Mouse (Mus musculus): ENCODE results near the gene Ggcx. TPM values are rescaled to one million over a fixed set of nuclear protein-coding genes. Genes with fewer than 3 reads are reported as not detected.
"Not testable (repeated sequence)": the region's sequence is repeated elsewhere in the genome, so short reads cannot be mapped to it uniquely, and the experiment has no call there.

Ggcx gene
- total RNA-seq, 2 experiments from 2014 or later, result 21.0 to 22.1 TPM

DNA sequence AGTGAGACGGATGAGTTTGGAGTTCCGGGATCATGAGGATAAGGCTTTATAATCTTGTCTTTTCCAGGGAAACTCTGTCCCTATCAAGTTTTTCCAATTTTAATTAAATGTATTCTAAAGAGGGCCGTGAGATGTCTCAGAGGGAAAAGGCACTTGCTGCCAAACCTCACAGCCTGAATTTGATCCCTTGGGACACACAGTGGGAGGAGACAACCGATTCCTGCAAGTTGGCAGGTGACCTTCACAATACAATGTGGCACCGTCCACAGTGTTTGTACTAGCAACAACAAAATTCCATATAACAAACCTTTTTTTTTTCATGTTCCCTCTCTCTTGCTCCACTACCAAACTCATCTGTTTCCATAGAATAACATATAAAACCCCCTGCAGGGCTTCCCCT lies 44.8 kb downstream of the Ggcx start:
- no peak for DNase-seq (ENCODE audit: low spot score in 2 of 2)

DNA sequence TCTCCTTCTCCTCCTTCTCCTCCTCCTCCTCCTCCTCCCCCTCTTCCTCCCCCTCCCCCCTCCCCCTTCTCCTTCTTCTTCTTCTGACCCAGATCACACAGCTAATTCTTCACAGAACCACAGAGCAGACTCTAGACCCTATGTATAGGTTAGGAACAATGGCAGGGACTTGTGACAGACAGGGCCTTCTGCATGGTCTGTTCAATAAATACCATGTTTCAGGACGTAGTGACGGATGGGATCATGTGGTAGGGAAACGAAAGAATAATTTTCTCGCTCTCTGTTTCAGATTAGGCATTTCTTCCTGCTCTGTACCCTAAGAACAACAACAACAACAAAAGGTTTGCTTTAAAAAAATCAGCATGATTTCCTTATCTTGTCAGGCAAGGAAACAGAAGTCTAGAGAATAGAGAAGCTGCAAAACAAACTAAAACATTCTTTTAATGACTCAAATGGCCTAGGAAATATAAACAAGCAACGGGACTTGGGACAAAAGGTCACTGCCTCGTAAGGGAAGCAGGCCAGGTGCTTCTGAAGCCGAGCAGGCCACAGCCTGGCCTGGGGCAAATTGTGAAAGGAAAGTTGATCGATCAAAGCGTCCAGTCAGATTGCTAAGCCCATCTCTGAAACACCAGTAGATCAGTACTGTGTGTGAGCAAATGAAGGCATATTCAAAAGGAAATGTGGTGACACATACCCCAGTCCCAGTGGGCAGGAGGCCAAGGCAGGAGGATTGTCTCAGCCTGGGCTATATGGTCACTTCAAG lies 46.1 kb downstream of the Ggcx start:
- DNase-seq (ENCODE audit: low spot score in 2 of 2), result no peak

DNA sequence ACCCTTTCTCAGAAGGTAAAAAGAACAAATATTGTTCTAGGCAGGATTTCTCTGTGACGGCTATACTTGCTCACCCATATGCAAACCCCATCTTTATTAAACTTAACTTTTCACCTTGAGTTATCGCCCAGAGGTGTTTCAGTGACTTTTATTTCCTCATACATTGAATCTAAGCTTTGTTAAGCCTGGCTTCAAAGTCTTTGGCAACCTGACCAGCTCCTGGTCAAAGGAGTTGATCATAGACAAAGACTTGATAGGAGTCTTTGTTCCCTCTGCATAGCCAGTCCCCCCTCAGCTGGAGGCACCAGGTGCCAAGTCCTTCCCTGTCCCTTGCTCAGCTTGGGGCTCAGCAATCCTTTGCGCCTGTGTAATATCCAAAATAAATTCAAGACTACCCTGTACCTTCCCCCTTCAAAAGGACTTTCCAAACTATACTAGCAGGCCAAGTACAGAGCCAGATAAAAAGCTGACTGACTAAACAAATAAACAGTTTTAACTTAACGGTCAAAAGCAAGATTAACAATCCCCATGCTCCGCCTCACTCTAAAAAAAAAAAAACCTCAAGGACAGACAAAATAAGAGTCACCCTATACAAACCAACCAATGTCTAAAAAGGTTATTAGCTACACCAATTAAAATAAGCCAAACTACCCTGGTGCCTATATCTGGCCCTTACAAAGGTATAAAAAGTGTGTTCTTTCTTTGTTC lies 48.6 kb downstream of the Ggcx start:
- DNase-seq (ENCODE audit: low spot score in 2 of 2), result not testable (repeated sequence)

DNA sequence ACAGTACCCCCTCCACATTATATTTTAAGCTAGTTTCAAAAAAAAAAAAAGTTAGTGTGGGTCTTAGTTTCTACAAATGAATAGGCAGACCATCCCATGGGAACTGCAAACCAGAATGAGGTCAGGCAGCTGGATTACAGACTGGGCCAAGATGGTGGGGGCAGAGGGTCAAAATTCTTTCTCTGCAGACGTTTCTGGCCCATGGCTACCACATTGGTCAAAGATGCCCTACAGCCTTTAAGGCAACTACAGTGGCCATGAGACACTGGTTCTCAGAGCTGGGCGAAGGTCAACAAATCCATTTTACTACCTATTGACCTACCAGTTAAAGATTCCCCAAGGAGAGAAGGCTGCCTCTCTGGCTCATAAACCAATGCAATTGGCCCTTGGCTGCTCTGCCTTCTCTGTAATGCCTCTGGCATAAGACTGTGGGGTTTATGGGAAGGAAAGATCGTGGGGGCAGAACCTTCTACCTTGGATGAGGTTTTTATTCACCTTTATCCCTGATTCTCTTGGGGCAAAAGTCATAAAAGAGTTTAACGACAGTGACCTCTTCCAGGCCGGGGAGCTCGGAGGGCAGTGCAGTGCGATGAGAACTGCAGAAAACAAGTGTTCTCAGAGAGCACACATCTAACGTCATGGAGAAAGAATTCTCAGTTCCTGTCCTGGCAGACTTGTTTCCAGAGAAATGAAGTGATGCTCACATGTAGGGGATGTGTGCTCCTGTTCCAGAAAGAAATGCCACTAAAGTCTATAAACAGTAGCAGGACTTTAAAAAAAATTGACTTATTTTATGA lies 51.5 kb downstream of the Ggcx start:
- no peak for DNase-seq (ENCODE audit: low spot score in 2 of 2)

DNA sequence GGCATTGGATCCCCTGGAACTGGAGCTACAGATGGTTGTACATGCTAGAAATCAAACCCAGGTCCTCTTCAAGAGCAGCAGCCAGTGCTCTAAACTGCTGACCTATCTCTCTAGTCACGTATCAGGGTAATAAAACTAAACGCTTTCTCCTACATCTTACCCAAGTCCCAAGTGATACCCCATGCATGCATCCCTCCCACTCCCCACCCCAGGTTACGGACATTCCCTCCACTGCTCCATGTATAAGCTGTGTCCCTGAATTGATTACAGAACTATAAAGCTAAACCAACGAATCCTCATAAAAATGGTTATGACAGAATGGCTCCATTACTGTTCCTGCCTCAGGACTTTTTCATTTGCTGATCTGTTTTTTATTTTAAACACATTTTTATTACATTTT lies 52.1 kb downstream of the Ggcx start:
- DNase-seq (ENCODE audit: low spot score in 2 of 2), result no peak

DNA sequence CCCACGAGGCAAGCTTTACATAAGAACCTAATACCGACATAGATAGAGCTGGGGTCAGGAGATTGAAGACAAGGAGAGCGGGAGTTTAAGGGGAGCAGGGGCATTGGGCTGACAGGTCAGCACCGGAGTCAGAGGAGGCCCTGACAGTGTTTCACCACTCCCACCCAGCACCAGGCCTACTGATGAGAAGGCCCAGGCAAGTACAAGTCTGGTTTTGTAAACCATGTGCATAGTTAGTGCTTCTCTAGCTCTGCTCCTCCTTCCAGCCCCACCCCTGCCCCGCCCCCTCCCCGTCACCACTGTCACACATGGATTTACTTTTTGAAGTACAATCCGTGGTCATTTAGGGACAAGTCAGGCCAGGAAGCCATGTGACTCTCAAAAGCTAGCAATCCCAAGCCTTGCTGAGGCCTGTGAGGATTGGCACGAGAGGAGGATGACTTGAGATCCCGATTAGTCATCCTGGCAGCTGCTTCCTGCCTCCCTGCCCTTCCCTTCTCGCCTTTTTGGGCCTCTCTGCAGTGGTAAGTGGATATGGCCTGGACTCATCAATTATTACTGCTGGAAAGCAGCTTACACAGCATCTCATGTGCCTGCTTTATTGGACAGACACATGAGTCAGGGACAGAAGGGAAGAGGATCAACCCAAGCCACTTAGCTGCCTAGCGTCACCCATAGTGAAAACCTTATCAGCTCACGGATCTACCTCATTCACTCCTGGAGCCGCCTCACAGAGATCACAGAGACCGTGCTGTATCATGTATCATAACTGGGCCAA lies 59.3 kb downstream of the Ggcx start:
- DNase-seq (ENCODE audit: low spot score in 2 of 2), result no peak

DNA sequence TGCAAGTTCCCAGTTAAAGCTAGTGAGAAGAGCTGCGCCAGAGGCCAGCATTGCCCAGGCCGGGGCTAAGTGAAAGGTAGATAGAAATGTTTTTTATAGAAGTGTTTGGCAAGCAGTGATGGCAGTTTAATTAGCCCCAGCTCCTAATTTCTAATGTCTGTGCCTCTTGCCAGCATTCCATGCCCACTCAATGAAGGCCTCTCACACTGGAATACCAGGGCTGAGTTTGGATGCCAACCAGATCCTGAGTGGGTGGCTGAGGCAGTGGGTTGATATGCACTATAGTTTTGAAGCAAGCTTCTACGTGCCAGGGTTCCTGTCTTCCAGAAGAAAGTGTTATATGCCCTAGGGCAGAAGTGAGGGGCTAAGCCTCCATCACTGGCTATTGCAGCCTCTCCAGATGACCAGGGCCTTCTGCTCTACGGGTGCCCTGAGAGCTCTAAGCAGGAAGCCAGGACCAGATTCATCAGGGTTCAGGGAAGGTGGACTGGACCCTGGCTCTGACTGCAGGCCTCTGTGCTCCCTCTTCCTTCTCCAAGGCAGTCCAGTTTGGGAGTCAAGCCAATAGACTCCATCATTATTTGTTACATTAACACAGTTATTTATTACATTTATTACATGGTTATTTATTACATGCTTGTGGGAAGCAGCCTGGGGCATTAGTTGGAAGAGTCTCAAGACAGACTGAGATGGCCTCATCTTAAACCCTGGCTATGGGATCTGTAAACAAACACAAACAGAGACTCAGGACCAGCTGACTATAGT lies 61.3 kb downstream of the Ggcx start:
- peak; percentile 35 to 39 for DNase-seq (ENCODE audit: low spot score in 2 of 2)

DNA sequence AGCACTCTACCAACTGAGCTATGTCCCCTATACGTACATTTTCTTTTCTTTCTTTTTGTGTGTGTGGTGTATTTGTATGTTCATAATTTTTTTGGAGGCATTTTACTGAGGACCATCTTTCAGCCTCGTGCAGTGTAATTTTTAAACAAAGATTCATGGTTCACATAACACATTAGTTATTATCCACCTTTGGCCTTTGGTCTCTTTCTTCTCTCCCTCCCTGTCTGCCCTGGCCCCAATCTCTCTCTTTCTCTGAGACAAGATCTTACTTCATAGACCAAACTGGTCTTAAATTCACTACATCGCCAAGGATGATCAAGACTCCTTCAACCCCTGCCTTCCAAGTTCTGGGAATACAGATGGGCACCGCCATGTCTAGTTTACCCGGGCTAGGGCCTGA lies 62.7 kb downstream of the Ggcx start:
- DNase-seq (ENCODE audit: low spot score in 2 of 2), result no peak

DNA sequence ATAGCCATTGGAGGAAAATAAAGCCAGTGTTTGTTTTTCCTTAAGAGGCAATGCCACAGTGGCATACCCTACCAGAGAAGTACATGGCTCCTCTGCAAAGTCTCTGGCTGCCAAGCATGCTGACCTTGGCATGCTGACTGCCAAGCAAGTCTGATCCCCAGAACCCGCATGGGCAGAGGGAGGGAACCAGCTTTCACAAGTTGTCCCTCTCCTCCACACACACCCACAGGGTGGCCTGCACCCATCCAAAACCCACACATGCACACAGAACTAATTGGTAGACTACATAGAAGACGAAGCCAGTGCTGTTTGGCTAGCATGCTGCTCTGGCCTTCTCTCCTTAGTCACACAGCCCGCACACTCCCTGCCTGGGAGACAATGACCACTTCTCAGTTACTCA lies 63.5 kb downstream of the Ggcx start:
- DNase-seq (ENCODE audit: low spot score in 2 of 2), result no peak

DNA sequence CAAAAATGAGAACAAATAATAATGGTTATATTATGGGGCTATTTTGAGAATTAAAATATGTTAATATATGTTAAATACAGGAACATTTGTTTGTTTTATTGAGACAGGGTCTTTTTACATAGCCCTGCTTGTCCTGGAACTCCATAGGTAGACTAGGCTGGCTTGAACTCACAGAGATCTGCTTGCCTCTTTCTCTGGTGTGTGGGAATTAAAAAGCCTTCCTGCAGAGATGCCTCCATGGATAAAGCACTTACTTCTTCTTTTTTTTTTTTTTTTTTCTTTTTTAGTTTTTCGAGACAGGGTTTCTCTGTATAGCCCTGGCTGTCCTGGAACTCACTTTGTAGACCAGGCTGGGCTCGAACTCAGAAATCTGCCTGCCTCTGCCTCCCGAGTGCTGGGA lies 64.6 kb downstream of the Ggcx start:
- DNase-seq (ENCODE audit: low spot score in 2 of 2), result not testable (repeated sequence)

DNA sequence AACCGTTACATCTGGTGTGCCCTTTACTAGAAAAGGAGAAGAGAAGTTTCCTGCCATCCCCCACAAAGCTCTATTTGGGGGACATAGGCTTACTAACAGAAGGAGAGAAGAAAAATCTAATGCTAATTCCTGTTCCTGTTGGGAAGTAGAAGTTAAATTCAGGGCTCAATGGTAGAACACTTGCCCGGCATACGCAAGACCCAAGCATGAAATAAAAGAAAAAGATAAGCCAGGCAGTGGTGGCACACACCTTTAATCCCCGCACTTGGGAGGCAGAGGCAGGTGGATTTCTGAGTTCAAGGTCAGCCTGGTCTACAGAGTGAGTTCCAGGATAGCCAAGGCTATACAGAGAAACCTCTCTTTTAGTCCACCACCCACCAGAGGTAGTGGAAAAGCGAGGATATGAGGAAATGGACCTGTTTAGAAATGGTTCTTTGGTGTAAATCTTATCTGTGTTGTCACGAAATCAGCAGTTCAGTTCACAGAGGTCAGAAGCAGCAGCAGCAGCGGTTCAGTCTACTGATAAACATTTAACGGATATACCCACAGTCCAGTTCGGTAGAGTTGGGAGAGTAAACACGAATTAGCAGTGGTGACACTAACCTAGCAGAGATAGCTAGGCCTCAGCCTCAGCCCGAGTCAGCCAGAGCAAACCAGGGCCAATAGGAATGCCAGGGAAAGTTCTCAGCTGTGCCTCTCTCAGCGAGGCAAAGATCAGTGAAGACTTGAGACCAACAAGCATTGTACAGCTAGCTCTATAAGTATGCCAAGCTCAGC lies 65.7 kb downstream of the Ggcx start:
- DNase-seq (ENCODE audit: low spot score in 2 of 2), result no peak

DNA sequence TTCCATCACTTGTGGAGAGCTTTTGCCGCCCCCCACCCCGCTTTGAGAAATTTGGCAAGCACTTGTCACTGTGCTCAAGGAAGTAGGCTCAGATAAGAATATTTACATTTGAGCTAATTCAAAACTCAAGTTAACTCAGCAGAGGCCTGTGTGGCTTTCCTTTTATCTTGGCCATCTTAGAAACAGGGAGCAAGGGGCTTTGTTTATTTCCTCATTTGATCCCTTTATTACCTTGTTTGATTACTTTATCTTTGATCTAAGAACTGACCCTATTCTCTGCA lies 66.3 kb downstream of the Ggcx start:
- DNase-seq (ENCODE audit: low spot score in 2 of 2), result no peak

Other genes with a start within 250 kb of the Ggcx start
- gene Atoh8, start 178.7 kb upstream of the Ggcx start, total RNA-seq (2021), result 1 to 10 TPM; 3.3 to 4.5 TPM
- gene Sftpb, start 109.7 kb upstream of the Ggcx start, total RNA-seq (2021), result not detected
- 10 to 100 TPM; 29.7 to 32.9 TPM for gene Usp39, start 69.1 kb upstream of the Ggcx start, total RNA-seq (2021)
- 10 to 100 TPM; 13.8 to 16.0 TPM for gene 0610030E20Rik, start 67.0 kb upstream of the Ggcx start, total RNA-seq (2021)
- gene Tmem150a, start 58.9 kb upstream of the Ggcx start, total RNA-seq (2021), result 10 to 100 TPM; 12.6 to 13.7 TPM
- gene Rnf181, start 47.4 kb upstream of the Ggcx start, total RNA-seq (2021), result 10 to 100 TPM; 78.0 to 85.6 TPM
- 1 to 10 TPM; 3.7 to 4.2 TPM for gene Vamp5, start 33.8 kb upstream of the Ggcx start, total RNA-seq (2021)
- gene Vamp8, start 23.6 kb upstream of the Ggcx start, total RNA-seq (2021), result 10 to 100 TPM; 11.4 to 15.3 TPM
- gene Mat2a, start 25.2 kb downstream of the Ggcx start, total RNA-seq (2021), result 100 to 1,000 TPM; 176 to 196 TPM
- under 1 TPM; 0.41 to 0.83 TPM for gene Sh2d6, start 107.4 kb downstream of the Ggcx start, total RNA-seq (2021)
- 1 to 10 TPM; 3.0 to 3.6 TPM for gene Capg, start 130.1 kb downstream of the Ggcx start, total RNA-seq (2021)
- 10 to 100 TPM; 19.4 to 21.4 TPM for gene Elmod3, start 184.1 kb downstream of the Ggcx start, total RNA-seq (2021)
- gene Retsat, start 184.2 kb downstream of the Ggcx start, total RNA-seq (2021), result 10 to 100 TPM; 44.0 to 50.8 TPM
- 10 to 100 TPM; 65.3 to 68.0 TPM for gene Tgoln1, start 202.7 kb downstream of the Ggcx start, total RNA-seq (2021)

Data from layer of hippocampus, postnatal 14 days (tissue).